Mouse (Mus musculus) frontal cortex, postnatal 25 days (tissue): Measurements from ENCODE around the gene Tmprss9.
"Not testable (repeated sequence)": the region's sequence is repeated elsewhere in the genome, so short reads cannot be mapped to it uniquely, and the experiment has no call there.

Experiments
- DNase-seq, 2 experiments: peaks; one replicate each; pipeline ENCODE4 v3.0.0; 2022; ENCODE audit warnings: low spot score in 2 of 2

Gene Tmprss9

GRCm38 (mm10) chr10:80871581-80871980 lies at the start of gene Tmprss9:
Gene Tmprss9 (plus strand): TSS chr10:80871848.
- DNase-seq: no peak

GRCm38 (mm10) chr10:80821991-80822390 lies 49.7 kb upstream of the Tmprss9 start:
- DNase-seq: no peak

DNA sequence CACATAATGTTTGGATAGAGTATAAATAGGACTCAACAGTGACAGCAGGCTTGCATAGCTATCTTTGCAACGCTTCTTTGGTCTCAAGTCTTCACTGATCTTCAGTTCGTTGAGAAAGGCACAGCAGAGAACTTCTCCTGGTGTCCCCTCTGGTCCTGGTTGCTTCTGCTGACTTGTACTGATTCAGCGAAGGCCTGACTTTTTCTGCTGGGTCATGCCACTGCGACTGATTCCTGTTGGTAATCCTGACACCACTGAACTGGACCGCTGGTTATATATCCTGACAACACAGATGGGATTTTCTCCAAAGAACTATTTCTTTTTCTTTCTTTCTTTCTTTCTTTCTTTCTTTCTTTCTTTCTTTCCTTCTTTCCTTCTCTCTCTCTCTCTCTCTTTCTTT lies 49.1 kb upstream of the Tmprss9 start:
- DNase-seq: no peak

- no peak for DNase-seq
Observed at GRCm38 (mm10) chr10:80823316-80823715, 48.3 kb upstream of the Tmprss9 start.

DNA sequence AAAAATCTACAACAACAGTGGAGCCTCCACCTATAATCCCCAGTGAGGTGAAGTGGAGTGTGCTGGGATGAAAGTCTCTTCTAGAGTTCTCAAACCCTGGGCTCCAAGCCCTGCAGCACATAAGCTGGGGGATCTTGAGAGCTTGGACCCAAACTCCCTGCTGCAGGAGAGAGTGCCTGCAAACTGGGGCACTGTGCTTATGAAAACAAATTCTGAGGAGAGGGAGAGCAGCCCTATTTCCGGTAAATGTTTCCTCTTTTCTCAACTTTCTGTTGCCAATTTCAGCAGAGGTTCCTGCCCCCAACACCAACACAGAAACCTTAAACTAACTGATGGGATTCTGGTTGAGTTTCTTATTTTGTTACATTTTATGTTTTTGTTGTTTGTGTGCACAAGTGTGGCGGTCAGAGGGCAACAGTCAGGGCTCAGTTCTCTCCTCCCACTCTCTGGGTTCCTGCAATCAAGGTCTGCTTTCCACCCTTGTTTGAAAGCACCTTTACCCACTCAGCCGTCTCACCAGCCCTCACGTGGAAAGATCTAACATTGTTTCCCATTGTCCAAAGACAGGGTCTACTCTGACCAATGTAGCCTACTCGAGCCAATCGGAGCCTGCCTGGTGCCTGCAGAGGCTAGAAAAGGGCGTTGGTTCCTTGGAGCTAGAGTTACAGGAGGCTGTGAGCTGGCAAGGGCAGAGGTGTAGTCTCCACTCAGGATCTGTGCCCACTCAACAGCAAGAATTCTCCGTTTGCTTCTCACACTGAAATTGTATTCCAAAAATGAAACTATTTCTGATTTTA lies 47.6 kb upstream of the Tmprss9 start:
- DNase-seq: no peak

DNA sequence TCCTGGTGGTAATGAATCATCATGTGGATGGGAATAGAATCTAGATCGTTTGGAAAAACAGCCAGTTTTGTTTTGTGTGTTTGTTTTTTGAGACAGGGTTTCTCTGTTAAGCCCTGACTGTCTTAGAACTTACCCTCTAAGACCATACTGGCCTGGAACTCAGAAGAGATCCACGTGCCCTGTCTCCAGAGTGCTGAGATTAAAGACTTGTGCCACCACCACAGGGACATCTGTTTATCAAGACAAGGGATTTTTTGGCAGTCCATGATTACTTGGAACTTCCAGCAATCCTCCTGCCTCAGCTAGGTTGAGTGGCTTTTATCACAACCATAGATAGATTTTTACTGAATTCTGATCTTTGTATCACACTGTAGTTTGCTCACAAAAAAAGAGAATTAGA lies 46.8 kb upstream of the Tmprss9 start:
- DNase-seq: no peak

DNA sequence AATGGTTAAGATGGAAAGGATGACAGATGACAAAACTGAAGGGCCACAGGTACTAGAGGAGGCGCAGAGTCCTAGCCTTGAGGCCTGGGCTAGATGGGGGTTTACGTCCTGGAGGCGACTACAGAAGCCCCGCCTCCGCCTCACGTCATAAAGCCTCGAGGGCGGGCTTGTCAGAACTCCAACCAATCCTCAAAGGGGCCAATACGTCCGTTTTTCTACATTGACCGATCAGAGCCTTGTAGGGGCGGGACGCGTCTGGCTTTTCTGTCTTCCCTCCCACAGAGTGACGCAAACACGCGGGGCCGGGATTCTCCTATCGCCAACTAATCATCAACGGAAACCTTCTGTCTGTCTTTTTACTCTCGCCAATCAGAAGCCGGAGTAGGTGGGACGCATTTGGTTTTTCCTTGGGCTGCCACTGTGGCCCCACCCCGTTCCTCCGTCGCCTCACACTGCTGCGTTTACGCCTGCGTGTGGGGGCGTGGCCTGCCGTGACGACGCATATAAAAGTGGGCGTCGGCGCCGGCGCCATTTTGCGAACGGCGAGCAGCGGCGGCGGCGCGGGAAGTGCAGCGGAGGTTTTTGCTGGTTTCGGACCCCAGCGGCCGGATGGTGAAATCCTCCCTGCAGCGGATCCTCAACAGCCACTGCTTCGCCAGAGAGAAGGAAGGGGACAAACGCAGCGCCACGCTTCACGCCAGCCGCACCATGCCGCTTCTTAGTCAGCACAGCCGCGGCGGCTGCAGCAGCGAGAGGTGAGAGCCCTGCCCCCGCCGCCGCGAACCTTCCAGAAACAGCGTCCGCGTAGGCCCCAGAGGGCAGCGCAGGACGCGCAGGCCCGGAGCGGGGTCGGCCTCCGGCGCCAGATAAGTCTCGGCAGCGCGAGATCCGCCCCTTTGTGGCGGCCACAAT lies 45.2 kb upstream of the Tmprss9 start, which contains the start of gene Oaz1:
TSS of gene Oaz1 (plus strand) at position 506 of the 912 bp plus-strand sequence.
- peak; percentile 97 to 98 for DNase-seq

GRCm38 (mm10) chr10:80827063-80827869 lies 44.4 kb upstream of the Tmprss9 start:
- DNase-seq: no peak

DNA sequence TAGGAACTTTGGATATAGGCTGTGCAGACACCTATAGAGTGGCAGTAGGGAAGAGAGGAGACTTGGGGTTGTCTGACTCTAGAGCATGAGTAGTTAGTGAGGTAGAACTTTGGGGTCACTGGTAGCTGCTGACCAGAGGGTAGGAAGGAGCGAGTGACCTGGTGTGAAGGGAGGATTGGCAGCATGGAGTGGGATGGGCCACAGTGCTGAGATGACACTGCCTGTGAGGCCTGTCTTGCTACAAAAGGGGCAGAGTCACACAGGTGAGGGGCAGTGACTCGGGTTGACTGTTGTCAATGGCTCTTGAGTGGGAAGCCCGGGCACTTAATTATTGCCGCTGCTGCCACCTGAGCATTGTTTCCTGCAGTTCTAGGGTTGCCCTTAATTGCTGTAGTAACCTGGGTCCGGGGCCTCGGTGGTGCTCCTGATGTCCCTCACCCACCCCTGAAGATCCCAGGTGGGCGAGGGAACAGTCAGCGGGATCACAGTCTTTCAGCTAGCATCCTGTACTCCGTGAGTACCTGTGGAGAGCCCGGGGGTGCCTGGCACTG lies 43.7 kb upstream of the Tmprss9 start:
- no peak for DNase-seq

DNA sequence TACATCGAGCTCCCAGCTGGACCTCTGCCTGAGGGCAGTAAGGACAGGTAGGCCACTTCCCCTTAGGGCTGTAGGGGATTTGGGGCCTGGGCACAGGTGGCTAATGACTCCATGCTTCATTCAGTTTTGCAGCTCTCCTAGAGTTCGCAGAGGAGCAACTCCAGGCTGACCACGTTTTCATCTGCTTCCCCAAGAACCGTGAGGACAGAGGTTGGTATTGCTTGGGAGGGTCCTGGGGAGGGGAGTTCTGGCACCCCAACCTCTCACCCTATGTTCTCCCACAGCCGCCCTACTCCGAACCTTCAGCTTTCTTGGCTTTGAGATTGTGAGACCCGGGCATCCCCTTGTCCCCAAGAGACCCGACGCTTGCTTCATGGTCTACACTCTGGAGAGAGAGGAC lies 43.1 kb upstream of the Tmprss9 start:
- not testable (repeated sequence) for DNase-seq

DNA sequence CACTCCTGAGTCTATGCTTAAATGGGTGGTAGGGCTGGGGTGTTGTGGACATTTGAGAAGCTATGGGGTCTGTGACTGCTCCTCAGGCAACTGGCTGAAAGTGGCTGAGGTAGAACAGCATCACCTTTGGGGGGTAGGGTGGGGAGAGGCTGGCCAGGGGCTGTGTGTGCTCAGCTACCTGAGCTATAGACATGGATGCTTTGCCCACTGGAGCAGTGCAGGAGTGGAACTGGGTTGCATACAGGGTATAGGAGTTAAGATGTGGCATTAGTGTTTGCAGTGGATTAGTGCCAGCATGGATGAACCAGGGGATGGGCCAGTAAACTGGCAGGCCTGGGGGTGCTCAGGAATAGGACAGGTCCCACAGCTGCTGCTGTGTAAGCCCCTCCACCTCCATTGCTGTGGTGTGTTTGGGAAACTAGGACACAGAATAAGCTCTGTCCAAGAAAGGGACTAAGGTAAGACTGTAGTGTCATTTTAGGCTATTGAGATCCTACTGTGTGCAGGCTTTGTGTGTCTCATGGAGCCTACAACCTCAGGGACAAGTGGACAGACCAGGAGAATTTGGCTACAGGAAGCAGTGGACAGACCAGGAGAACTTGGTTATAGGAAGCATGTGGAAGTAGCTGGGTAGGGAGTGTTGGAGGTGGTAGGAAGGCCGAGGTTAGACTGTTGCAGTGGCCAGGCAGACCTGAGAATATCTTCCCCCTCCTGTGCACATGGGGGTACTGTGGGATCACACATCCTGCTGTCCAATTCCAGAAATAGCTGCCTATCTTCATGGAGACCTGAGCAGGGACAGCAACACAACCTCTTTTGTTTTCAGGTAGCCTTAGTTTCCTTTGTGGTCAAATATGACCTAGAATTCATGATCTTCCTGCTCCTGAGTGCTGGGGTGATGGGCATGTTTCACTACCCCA lies 42.0 kb upstream of the Tmprss9 start:
- DNase-seq: no peak

DNA sequence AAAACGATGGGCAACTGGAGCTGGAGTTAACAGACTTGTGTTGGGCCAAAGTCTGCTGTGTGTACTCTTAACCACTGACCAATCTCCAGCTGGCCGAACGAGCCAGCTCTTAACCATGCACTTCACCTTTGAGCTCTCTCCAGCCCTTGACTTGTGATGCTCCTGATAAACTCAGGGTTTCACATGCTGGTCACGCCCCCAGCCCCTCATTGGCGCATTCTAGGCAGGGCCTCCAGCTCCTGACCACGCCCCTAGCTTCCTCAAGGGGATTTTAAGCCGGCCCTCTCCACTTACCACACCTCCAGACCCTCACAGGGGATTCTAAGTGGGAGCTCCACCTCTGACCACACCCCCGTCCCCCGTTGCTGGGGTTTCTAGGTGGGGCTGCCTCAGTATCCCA lies 40.5 kb upstream of the Tmprss9 start:
- no peak for DNase-seq

DNA sequence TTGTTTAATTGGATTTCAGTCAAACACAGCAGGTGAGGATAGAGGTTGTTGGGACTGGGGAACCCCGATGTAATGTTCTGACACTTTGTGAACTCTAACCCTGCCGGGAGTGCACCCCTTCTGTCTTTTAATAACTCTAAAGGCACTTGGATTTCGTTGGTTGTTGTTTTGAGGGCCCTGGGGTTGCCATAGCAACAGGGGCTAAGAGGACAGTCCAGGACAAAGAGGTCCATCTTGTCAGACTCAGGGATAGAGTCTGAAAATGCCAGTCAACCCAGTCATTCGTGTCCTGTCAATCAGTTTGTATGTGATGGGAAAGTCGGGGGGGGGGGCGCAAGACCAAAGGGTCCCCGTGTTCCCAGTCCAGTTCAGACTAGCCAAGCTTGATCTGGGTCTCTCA lies 38.8 kb upstream of the Tmprss9 start:
- no peak for DNase-seq

DNA sequence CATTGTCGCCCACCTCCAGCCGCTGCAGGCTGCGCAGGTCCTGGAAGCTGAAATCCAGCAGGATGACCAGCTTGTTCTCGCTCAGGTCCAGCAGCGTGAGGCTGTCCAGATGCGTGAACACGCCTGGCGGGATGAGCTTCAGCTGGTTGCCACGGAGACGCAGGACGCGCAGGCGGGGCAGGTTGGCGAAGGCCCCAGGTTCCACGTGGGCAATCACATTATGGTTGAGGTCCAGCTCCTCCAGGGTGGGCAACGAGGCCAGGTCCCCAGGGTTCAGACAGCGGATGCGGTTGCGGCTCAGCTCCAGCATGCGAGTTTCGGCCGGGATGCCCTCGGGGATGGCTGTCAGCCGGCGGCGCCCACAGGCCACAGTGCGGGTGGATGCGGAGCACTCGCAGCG lies 36.0 kb upstream of the Tmprss9 start:
- no peak for DNase-seq

DNA sequence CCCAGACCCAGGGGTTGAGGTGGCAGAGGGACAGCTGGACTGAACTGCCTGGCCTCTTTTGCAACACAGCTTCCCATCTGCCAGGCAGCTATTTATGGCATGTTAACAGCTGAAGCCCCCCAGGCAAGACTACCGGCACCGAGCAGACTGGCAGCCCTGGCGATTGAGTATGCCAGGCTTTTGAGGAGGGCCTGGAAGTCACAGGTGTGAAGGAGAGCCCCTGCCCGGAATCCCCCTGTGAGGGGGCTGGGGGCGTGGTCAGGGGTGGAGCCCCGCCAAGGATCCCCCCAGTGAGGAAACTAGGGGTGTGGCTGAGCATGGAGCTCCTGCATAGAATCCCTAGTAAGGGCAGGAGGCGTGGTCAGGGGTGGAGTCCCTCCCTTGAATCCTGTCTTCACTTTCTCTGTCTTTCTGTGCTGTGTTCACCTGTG lies 34.7 kb upstream of the Tmprss9 start:
- DNase-seq: no peak

- DNase-seq: no peak
Observed at GRCm38 (mm10) chr10:80837827-80838226, 33.8 kb upstream of the Tmprss9 start.

DNA sequence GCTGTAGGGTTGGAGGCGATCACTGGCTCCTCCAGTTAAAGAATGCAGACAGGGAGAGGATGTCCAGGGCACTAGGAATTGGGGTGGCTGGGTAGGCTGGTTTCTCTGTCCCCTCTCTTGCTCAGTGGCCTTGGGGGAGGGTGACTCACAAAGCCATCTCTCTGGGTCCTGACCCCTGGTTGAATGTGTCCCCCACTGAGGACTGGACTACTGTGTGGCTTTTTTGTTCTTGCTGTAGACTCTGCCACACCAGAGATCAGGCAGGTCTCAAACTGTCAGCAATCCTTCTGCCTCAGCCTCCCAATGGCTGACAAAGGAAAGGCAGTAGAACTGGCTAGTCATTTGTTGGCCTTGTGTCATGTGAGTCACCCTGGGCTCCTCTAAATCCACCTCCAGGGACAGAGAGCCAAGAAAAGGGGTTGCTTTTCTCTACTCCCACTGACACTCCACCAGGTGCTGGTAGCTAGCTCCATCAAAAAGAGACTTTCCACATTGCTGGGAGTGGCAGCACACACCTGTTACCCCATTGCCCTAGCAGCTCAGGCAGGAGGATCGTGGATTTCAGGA lies 33.2 kb upstream of the Tmprss9 start:
- DNase-seq: no peak

DNA sequence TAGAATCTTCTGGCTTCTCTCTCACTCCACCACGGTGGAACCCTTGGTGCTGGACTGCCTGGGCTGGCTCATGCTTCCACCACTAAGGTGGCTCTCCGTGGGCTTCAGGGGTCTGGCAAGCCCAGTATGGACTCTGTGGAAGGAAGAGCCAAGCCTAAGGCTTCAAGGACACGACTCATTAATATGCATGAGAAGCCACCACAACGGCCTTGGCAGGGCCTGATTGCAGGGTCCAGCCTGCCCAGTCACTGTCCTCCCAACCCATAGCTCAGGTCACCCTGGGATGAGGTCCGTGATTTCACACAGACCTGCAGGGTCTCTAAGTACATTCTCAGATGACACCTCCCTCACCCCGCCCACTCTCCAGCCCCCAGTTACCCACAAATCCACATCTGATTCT lies 31.8 kb upstream of the Tmprss9 start:
- DNase-seq: no peak

DNA sequence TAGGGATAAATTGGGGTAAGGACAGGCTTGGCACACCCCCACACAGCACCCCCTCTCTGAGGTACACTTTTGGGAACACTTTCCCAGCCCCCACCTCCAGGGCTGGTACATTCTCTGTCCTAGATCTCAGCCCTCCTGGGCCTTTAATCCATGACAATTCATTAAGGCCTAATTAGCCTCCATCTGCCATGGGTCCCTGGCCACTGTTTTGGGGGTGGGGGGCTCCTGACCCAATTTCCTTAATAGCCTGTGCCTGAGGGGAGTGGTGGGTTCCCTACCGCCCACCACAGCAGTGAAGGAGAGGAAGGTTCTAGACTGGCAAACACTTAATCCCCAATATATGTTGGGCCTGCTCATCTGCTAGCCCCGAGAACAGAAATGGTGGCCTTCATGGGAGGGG lies 30.0 kb upstream of the Tmprss9 start:
- DNase-seq: no peak

GRCm38 (mm10) chr10:80842334-80842733 lies 29.3 kb upstream of the Tmprss9 start:
- peak in 1 of 2 experiments; percentile 49 for DNase-seq
